Mouse (Mus musculus): ENCODE results near the gene Reps1. TPM values are rescaled to one million over a fixed set of nuclear protein-coding genes. Genes with fewer than 3 reads are reported as not detected.

Reps1 gene
- polyA plus RNA-seq, 1 experiment from 2014 or later: 8.3 TPM

DNA sequence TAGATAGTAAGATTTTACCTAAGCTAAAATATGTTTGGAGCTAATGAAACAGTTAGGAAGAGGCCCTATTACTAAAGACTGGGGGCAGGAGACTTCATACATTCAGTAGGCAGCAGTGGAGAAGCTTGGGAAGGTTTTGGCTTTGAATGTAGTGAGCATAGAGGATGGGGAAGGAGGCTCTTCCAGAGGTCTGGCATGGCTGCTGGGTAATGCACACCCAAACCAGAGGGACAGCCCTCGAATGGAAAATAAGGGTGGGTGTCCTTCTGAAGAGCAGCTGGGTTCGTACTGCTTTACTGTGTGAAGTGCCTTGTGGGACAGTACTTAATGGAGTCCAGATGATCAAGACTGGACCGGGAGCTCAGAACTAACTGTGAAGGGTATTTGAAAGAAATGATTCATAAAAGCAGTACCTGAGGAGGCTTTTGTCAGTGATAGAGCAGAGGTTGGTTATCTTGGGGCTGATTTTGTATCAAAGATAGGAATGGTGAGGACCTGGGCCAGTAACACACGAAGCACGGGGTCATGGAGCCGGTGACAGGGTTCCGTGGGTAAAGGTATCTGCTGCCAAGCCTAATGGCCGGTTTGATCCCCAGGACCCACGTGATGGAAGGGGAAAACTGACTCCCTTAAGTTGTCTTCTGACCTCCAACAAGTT lies 3.1 kb downstream of the Reps1 start:
- Histone ChIP-seq H3K4me3 (ENCODE audit: low read length) (no peak overlapping the region), H3K9me3 (replicated peaks; ENCODE audit: control insufficient read depth, low read length) (no peaks in the 10 kb centered on the region), H3K27me3 (ENCODE audit: control insufficient read depth, insufficient read depth, low read length) (no peaks in the 10 kb centered on the region), H3K27ac (ENCODE audit: low read length) (no peak overlapping the region), H3K4me1 (ENCODE audit: control insufficient read depth, insufficient read depth, low read length) (peaks cover 30% of the 10 kb centered on the region), H3K36me3 (ENCODE audit: control insufficient read depth, insufficient read depth) (no peaks in the 10 kb centered on the region), H3K4me2 (ENCODE audit: low read depth, low read length) (no peak overlapping the region), H3K9ac (ENCODE audit: low read length) (no peak overlapping the region)
- 82% methylated on average over 9 of the region's 9 CpGs for WGBS
- ATAC-seq (replicated peaks; ENCODE audit: extremely low read depth, insufficient read depth, low FRiP score): no peak

DNA sequence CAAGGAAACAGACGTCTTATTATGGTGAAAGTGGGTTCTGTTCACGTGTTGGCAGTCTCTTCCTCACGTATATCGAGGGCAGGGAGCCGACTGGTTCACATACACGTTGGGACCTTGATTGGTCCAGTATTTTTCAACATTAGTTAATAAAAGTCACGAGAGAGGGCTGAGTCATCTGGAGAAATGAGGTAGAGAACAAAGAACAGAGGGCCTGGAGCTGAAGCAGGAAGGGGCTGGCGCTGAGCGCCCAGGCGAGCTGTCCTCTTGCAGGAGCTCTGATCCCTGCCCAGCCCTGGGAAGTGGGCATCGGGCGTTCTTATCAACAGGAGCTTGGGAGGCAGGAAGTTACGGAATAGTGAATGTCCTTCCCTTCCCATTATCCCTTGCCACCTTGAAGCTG lies 4.1 kb downstream of the Reps1 start:
- Histone ChIP-seq H3K27me3 (ENCODE audit: control insufficient read depth, insufficient read depth, low read length) (no peaks in the 10 kb centered on the region), H3K4me2 (ENCODE audit: low read depth, low read length) (no peak overlapping the region), H3K27ac (ENCODE audit: low read length) (no peak overlapping the region), H3K9me3 (replicated peaks; ENCODE audit: control insufficient read depth, low read length) (no peaks in the 10 kb centered on the region), H3K36me3 (ENCODE audit: control insufficient read depth, insufficient read depth) (no peaks in the 10 kb centered on the region), H3K9ac (ENCODE audit: low read length) (no peak overlapping the region), H3K4me3 (ENCODE audit: low read length) (no peak overlapping the region), H3K4me1 (ENCODE audit: control insufficient read depth, insufficient read depth, low read length) (peaks cover 30% of the 10 kb centered on the region)
- WGBS: 75% methylated on average over 13 of the region's 13 CpGs
- no peak for ATAC-seq (replicated peaks; ENCODE audit: extremely low read depth, insufficient read depth, low FRiP score)

DNA sequence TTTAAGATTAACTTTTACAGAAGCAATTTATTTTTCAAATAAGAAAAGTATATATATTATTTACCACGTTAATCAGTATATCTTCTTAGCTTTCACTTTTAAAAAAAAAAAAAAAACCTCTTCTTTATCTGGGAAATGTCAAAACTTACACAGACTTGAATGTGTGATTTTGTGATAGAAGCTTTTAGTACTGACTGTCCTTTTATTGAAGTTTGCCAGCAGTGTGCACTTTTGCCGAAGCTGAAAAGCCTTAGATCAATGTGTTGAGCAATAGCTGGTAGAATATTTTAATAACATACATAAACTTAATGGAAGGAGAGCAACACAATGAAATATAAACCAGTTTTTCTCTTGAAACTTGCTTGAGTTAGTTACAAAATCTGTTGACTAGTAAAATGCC lies 5.1 kb downstream of the Reps1 start:
- no peak for ATAC-seq (replicated peaks; ENCODE audit: extremely low read depth, insufficient read depth, low FRiP score)
- H3K9me3 ChIP-seq (replicated peaks; ENCODE audit: control insufficient read depth, low read length): no peaks in the 10 kb centered on the region
- H3K27ac ChIP-seq (ENCODE audit: low read length): no peak overlapping the region
- no peak overlapping the region for H3K9ac ChIP-seq (ENCODE audit: low read length)
- H3K4me2 ChIP-seq (ENCODE audit: low read depth, low read length): no peak overlapping the region
- 78% methylated on average over 2 of the region's 2 CpGs for WGBS
- peaks cover 30% of the 10 kb centered on the region for H3K4me1 ChIP-seq (ENCODE audit: control insufficient read depth, insufficient read depth, low read length)
- H3K4me3 ChIP-seq (ENCODE audit: low read length): no peak overlapping the region
- no peaks in the 10 kb centered on the region for H3K27me3 ChIP-seq (ENCODE audit: control insufficient read depth, insufficient read depth, low read length)
- no peaks in the 10 kb centered on the region for H3K36me3 ChIP-seq (ENCODE audit: control insufficient read depth, insufficient read depth)

DNA sequence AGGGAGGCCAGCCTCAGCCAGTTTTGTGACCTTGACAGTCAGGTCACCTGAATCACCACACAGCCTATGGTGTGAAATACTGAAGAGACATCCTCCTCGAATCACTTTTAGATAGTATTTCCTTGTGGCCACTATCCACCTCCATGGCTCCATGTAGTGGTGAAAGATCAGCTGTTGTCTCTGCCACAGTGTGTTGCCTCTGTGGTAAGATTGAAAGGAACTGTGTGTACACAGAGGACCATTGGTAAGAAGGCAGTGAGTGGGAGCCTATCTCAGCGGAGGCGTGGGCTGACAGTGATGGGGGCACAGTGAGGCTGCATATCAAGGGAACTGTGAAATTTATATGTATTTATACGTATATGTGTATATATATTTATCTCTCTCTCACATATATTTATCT lies 5.9 kb downstream of the Reps1 start:
- no peak overlapping the region for H3K4me2 ChIP-seq (ENCODE audit: low read depth, low read length)
- H3K4me1 ChIP-seq (ENCODE audit: control insufficient read depth, insufficient read depth, low read length): peaks cover 34% of the 10 kb centered on the region
- no peaks in the 10 kb centered on the region for H3K27me3 ChIP-seq (ENCODE audit: control insufficient read depth, insufficient read depth, low read length)
- WGBS: 75% methylated on average over 4 of the region's 4 CpGs
- H3K9me3 ChIP-seq (replicated peaks; ENCODE audit: control insufficient read depth, low read length): no peaks in the 10 kb centered on the region
- H3K36me3 ChIP-seq (ENCODE audit: control insufficient read depth, insufficient read depth): no peaks in the 10 kb centered on the region
- ATAC-seq (replicated peaks; ENCODE audit: extremely low read depth, insufficient read depth, low FRiP score): no peak
- no peak overlapping the region for H3K9ac ChIP-seq (ENCODE audit: low read length)
- no peak overlapping the region for H3K4me3 ChIP-seq (ENCODE audit: low read length)
- no peak overlapping the region for H3K27ac ChIP-seq (ENCODE audit: low read length)

DNA sequence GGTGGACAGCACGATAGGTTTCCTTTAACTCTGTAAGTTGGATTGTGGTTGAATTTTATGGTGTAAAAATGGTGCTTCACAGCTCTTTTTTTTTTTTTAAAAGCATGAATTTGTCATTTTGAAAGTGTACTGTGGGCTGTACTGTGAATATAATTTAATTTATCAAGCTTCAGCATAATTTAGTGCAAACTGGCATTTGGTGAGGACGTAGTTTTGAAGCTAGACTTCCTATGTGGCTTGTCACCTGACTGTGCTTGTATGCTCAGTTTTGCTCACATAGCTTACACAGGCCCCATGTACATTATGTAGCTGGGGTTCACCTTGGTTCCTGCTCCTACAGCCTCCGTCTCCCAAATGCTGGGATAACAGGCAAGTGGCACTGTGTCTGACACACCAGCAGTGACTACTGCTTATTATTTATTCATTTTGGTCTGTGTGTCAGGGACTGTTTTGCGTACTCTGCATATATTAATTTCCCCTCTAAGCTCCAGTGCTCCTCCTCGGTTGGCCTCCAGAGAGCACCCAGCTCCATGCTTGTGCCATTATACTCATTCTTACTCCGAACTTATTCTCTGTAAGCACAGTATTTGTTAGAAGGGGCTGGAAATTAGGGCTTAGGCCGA lies 9.1 kb downstream of the Reps1 start:
- no peak overlapping the region for H3K27ac ChIP-seq (ENCODE audit: low read length)
- H3K27me3 ChIP-seq (ENCODE audit: control insufficient read depth, insufficient read depth, low read length): no peaks in the 10 kb centered on the region
- H3K9ac ChIP-seq (ENCODE audit: low read length): no peak overlapping the region
- no peak for ATAC-seq (replicated peaks; ENCODE audit: extremely low read depth, insufficient read depth, low FRiP score)
- no peaks in the 10 kb centered on the region for H3K9me3 ChIP-seq (replicated peaks; ENCODE audit: control insufficient read depth, low read length)
- 90% methylated on average over 7 of the region's 7 CpGs for WGBS
- H3K4me2 ChIP-seq (ENCODE audit: low read depth, low read length): no peak overlapping the region
- peaks cover 40% of the 10 kb centered on the region for H3K4me1 ChIP-seq (ENCODE audit: control insufficient read depth, insufficient read depth, low read length)
- no peaks in the 10 kb centered on the region for H3K36me3 ChIP-seq (ENCODE audit: control insufficient read depth, insufficient read depth)
- H3K4me3 ChIP-seq (ENCODE audit: low read length): no peak overlapping the region

DNA sequence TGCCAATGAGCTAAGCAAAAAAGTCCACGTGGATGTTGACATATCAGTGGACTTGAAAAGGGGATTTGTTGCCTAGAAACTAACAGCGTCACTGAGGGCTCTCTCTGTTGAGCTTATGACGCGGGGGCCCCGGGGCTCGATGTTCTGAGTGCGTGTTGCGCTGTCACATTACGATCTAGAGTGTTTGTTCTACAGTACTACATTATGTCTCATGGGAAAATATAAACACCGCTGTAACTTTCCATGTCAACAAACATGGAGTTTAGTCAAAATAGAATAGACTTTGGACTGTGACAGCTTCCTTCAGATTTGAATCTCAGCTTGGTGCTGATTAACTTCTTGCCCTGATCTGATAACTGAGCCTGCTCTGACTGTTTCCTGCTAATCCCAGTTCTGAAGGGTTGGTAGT lies 10.4 kb downstream of the Reps1 start:
- Histone ChIP-seq H3K27me3 (ENCODE audit: control insufficient read depth, insufficient read depth, low read length) (no peaks in the 10 kb centered on the region), H3K4me2 (ENCODE audit: low read depth, low read length) (no peak overlapping the region), H3K9ac (ENCODE audit: low read length) (no peak overlapping the region), H3K36me3 (ENCODE audit: control insufficient read depth, insufficient read depth) (no peaks in the 10 kb centered on the region), H3K9me3 (replicated peaks; ENCODE audit: control insufficient read depth, low read length) (no peaks in the 10 kb centered on the region), H3K4me3 (ENCODE audit: low read length) (no peak overlapping the region), H3K4me1 (ENCODE audit: control insufficient read depth, insufficient read depth, low read length) (peaks cover 47% of the 10 kb centered on the region), H3K27ac (ENCODE audit: low read length) (no peak overlapping the region)
- no peak for ATAC-seq (replicated peaks; ENCODE audit: extremely low read depth, insufficient read depth, low FRiP score)
- WGBS: 88% methylated on average over 10 of the region's 10 CpGs

DNA sequence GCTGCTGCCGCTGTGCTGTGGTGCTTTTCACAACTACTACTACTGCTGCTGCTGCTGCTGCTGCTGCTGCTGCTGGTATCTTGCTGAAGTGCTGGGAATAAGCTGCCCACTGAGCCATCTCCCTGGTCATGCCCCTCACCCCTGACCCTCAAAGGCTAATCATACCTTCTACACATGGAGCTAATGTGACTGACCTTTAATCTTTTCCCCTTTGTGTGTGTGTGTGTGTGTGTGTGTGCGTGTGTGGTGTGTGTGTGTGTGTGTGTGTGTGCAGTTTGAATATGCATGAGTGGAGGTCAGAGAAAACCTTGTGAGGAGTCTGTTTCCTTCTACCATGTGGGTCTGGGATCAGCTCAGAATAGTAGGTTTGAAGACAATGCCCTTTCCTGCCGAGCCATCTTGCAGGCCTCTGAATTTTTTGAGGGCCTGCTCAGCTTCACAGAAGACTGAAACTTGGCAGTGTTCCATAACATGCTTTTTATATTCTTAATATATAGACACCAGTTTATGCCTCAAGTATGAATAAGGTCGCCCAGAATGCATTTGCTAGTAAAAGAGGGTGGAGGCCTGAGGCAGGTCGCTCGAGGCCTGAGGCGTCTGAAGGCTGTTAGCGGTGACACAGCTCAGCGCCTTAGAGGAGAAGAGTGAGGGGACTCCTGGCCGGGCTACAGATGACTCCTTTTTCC lies 12.2 kb downstream of the Reps1 start:
- H3K4me1 ChIP-seq (ENCODE audit: control insufficient read depth, insufficient read depth, low read length): peaks cover 49% of the 10 kb centered on the region
- 0 out of 2 replicates have a peak overlapping the region, but pooled peaks have one; percentile 30 for H3K4me2 ChIP-seq (ENCODE audit: low read depth, low read length)
- ATAC-seq (replicated peaks; ENCODE audit: extremely low read depth, insufficient read depth, low FRiP score): peak; percentile 62; the same call in 1 of the 2 replicates
- H3K27ac ChIP-seq (ENCODE audit: low read length): peak overlapping the region; percentile 75
- 38% methylated on average over 10 of the region's 10 CpGs for WGBS
- peak overlapping the region; percentile 40 for H3K9ac ChIP-seq (ENCODE audit: low read length)
- H3K9me3 ChIP-seq (replicated peaks; ENCODE audit: control insufficient read depth, low read length): no peaks in the 10 kb centered on the region
- H3K27me3 ChIP-seq (ENCODE audit: control insufficient read depth, insufficient read depth, low read length): no peaks in the 10 kb centered on the region
- no peaks in the 10 kb centered on the region for H3K36me3 ChIP-seq (ENCODE audit: control insufficient read depth, insufficient read depth)
- H3K4me3 ChIP-seq (ENCODE audit: low read length): no peak overlapping the region

DNA sequence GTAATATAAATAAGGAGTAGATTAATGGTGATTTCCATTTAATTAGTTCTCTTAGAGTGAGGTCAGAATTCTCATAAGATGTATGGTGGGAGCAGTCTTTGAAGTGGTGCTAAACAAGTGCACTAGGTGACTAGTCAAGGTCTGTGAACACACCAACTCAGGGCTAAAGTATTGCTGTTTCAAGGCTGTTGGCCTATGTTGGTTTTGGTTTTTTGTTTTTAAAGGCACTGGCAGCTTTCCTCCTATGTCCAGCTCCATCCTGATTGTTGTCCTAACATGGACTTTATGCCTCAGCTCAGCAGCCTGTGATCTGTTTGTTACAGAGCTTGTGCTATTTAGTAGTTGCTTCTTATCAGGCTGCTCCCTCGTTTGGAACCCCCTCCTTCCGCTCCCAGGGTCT lies 13.2 kb downstream of the Reps1 start:
- Histone ChIP-seq H3K9ac (ENCODE audit: low read length) (no peak overlapping the region), H3K36me3 (ENCODE audit: control insufficient read depth, insufficient read depth) (no peaks in the 10 kb centered on the region), H3K27ac (ENCODE audit: low read length) (no peak overlapping the region), H3K27me3 (ENCODE audit: control insufficient read depth, insufficient read depth, low read length) (no peaks in the 10 kb centered on the region), H3K4me2 (ENCODE audit: low read depth, low read length) (no peak overlapping the region), H3K9me3 (replicated peaks; ENCODE audit: control insufficient read depth, low read length) (no peaks in the 10 kb centered on the region), H3K4me3 (ENCODE audit: low read length) (no peak overlapping the region), H3K4me1 (ENCODE audit: control insufficient read depth, insufficient read depth, low read length) (peaks cover 50% of the 10 kb centered on the region)
- no peak for ATAC-seq (replicated peaks; ENCODE audit: extremely low read depth, insufficient read depth, low FRiP score)
- WGBS: 61% methylated on average over 2 of the region's 2 CpGs

DNA sequence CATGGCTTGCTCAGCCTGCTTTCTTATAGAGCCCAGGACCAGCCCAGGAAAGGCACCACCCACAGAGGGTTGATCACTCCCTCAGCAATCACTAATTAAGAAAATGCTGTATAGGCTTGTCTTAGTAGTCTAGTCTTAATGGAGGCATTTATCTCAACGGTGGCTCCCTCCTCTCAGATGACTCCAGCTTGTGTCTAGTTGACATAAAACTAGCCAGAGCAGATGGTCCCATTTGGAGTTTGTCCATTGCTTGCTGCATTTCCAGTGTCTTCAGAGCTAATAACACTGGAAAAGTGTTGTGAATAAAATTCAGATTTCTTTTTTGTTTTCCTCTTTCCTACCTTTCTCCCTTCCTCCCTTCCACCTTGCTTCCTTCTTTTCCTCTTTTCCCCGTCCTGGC lies 13.9 kb downstream of the Reps1 start:
- H3K27ac ChIP-seq (ENCODE audit: low read length): no peak overlapping the region; the same call in 1 of the 2 replicates
- no peak for ATAC-seq (replicated peaks; ENCODE audit: extremely low read depth, insufficient read depth, low FRiP score)

More for the DNA sequence above, 13.9 kb downstream of the Reps1 start:
- Histone ChIP-seq H3K9ac (ENCODE audit: low read length) (no peak overlapping the region), H3K36me3 (ENCODE audit: control insufficient read depth, insufficient read depth) (no peaks in the 10 kb centered on the region), H3K4me1 (ENCODE audit: control insufficient read depth, insufficient read depth, low read length) (peaks cover 54% of the 10 kb centered on the region), H3K27me3 (ENCODE audit: control insufficient read depth, insufficient read depth, low read length) (no peaks in the 10 kb centered on the region), H3K9me3 (replicated peaks; ENCODE audit: control insufficient read depth, low read length) (no peaks in the 10 kb centered on the region), H3K4me2 (ENCODE audit: low read depth, low read length) (no peak overlapping the region), H3K4me3 (ENCODE audit: low read length) (no peak overlapping the region)
- whole genome bisulfite sequencing: 79% methylated on average over 2 of the region's 2 CpGs

All from heart, embryonic 16.5 days (tissue).